Mouse (Mus musculus) thymus, adult 2 months (tissue): ENCODE results near the gene Stk10. TPM values are rescaled to one million over a fixed set of nuclear protein-coding genes. Genes with fewer than 3 reads are reported as not detected.

Source experiments
- DNase-seq: peaks from one replicate; pipeline ENCODE4 v3.0.0; 2021
- H3K27ac ChIP-seq: fragments of 200-500 bp; 2 replicates; pipeline ENCODE4 v1.5.1; 2012; ENCODE audit warnings: low read length, control low read depth; ENCODE audit not compliant: control insufficient read depth, insufficient read depth
- H3K27me3 ChIP-seq: fragments of 200-500 bp; 2 replicates; pipeline ENCODE4 v1.6.1; 2012; ENCODE audit warnings: mild to moderate bottlenecking, low read length, moderate library complexity, mixed read lengths; ENCODE audit not compliant: control insufficient read depth, insufficient read depth
- H3K36me3 ChIP-seq: fragments of 200-500 bp; 2 replicates; pipeline ENCODE4 v1.6.1; 2012; ENCODE audit warnings: mild to moderate bottlenecking, low read length, moderate library complexity; ENCODE audit not compliant: control insufficient read depth, insufficient read depth
- H3K4me1 ChIP-seq: fragments of 200-500 bp; replicated peaks from 2 replicates; pipeline ENCODE4 v1.6.1; 2012; ENCODE audit warnings: low read length; ENCODE audit not compliant: control insufficient read depth, insufficient read depth
- H3K4me3 ChIP-seq: fragments of 200-500 bp; 2 replicates; pipeline ENCODE4 v1.5.1; 2012; ENCODE audit warnings: mild to moderate bottlenecking, low read length, control low read depth, moderate library complexity; ENCODE audit not compliant: control insufficient read depth, insufficient read depth
- CTCF ChIP-seq: fragments of 200-500 bp; IDR thresholded peaks from 2 replicates; pipeline ENCODE4 v1.5.1; 2012; ENCODE audit warnings: mild to moderate bottlenecking, control low read depth, low read length, moderate library complexity, borderline replicate concordance; ENCODE audit not compliant: control insufficient read depth, poor library complexity, insufficient read depth; ENCODE audit errors: extremely low read depth
- POLR2A ChIP-seq: fragments of 200-500 bp; IDR thresholded peaks from 2 replicates; pipeline ENCODE4 v1.6.1; 2012; ENCODE audit warnings: mild to moderate bottlenecking, low read length, control low read depth, moderate library complexity; ENCODE audit not compliant: control insufficient read depth, poor library complexity, insufficient read depth; ENCODE audit errors: extremely low read depth
- WGBS: fragments of 180-500 bp; shearing (Covaris S2); methylation state at CpG from one replicate; pipeline ENCODE4 v1.1.7; 2018; 5-methylcytosine and 5-hydroxymethylcytosine counted together
- polyA plus RNA-seq: library from polyadenylated mRNA; depleted of rRNA; stranded (reverse); fragments of >200 nt; gene quantifications from 2 replicates; pipeline ENCODE4 v1.2.3, GENCODE M21; 2012

Gene Stk10
- polyA plus RNA-seq, 1 experiment, result 50.3 TPM

GRCm38 (mm10) chr11:32605131-32605860 lies 72.2 kb downstream of the Stk10 start:
- no peaks in the 10 kb centered on the region for H3K4me1 ChIP-seq
- H3K4me3 ChIP-seq, result no peak overlapping the region
- DNase-seq, result no peak

DNA sequence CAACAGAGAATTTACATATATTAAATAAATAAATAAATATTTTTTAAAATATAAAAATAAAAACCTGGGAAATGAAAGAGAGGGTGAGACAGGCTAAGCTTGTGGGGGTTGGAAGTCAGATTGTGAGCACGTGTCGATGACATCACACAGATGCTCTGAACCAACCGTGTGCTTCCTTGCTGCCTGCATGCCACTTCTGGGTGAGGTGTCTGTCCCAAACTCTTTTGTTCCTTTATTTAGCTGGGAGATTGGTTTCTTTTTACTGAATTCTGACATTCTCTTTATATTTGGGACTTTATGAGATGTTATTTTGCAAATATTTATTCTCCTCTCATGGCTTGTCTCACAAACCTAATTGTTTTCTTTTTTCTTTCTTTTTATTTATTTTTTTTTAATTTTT lies 72.8 kb downstream of the Stk10 start:
- Histone ChIP-seq H3K4me1 (no peaks in the 10 kb centered on the region), H3K27me3 (no peaks in the 10 kb centered on the region), H3K4me3 (no peak overlapping the region), H3K27ac (no peak overlapping the region), H3K36me3 (peaks cover 33% of the 10 kb centered on the region)
- DNase-seq, result no peak
- 95% methylated on average over 3 of the region's 3 CpGs for WGBS
- no peak for TF ChIP-seq POLR2A
- no peak for TF ChIP-seq CTCF

More at GRCm38 (mm10) chr11:32605131-32605860, 72.2 kb downstream of the Stk10 start:
- H3K36me3 ChIP-seq, result peaks cover 30% of the 10 kb centered on the region
- TF ChIP-seq POLR2A (no peak), CTCF (no peak)
- no peaks in the 10 kb centered on the region for H3K27me3 ChIP-seq
- WGBS, result 92% methylated on average over 7 of the region's 7 CpGs
- H3K27ac ChIP-seq, result no peak overlapping the region

- TF ChIP-seq CTCF, result no peak
- no peak for TF ChIP-seq POLR2A
These were observed 74.2 kb downstream of the Stk10 start for GRCm38 (mm10) chr11:32607319-32607718.

DNA sequence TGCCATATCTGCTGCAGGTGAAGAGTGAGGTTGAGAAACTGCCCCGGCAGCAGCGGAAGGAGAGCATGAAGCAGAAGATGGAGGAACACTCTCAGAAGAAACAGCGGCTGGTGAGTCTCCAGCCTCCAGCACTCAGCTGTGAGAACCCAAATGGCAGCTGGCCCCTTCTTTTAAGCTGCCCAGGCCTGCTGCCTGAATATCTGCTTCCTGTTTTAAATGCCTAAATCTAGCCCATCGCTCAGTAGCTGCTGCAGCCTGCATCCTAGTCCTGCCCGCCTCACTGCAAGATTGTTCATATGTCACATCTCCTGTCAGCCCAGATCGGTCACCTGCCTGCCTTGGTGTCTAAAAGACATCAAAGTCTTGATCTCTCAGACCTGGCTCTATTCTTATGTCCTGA lies 77.5 kb downstream of the Stk10 start:
- Histone ChIP-seq H3K27ac (no peak overlapping the region), H3K4me3 (no peak overlapping the region), H3K36me3 (peaks cover 46% of the 10 kb centered on the region), H3K4me1 (no peaks in the 10 kb centered on the region), H3K27me3 (no peaks in the 10 kb centered on the region)
- WGBS, result 98% methylated on average over 6 of the region's 6 CpGs
- TF ChIP-seq CTCF, result no peak
- TF ChIP-seq POLR2A, result no peak
- DNase-seq, result no peak

More at GRCm38 (mm10) chr11:32607319-32607718, 74.2 kb downstream of the Stk10 start:
- Histone ChIP-seq H3K4me3 (no peak overlapping the region), H3K27ac (no peak overlapping the region), H3K27me3 (no peaks in the 10 kb centered on the region), H3K4me1 (no peaks in the 10 kb centered on the region), H3K36me3 (peaks cover 42% of the 10 kb centered on the region)
- DNase-seq, result no peak

DNA sequence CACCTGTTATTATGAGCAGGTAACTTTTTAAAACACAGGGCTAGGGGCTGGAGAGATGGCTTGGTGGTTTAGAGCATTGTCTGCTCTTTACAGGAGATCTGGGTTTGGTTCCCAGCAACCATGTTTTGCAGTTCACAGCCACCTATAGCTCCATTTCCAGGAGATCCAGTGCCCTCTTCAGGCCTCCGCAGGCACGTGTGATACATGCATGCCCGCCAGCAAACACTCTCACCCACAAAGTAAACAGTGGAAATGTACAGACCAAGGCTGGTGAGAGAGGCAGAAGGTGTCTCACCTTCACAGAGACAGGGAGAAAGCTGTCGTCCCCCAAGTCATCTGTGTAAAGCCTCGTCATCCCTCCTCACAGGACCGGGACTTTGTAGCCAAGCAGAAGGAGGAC lies 79.2 kb downstream of the Stk10 start:
- 93% methylated on average over 6 of the region's 6 CpGs for WGBS
- no peak for TF ChIP-seq CTCF
- TF ChIP-seq POLR2A, result no peak
- H3K4me1 ChIP-seq, result no peaks in the 10 kb centered on the region
- no peaks in the 10 kb centered on the region for H3K27me3 ChIP-seq
- peaks cover 58% of the 10 kb centered on the region for H3K36me3 ChIP-seq
- DNase-seq, result no peak
- no peak overlapping the region for H3K4me3 ChIP-seq
- no peak overlapping the region for H3K27ac ChIP-seq

- Histone ChIP-seq H3K27ac (no peak overlapping the region), H3K36me3 (peaks cover 67% of the 10 kb centered on the region), H3K27me3 (no peaks in the 10 kb centered on the region), H3K4me3 (no peak overlapping the region), H3K4me1 (peaks cover 6% of the 10 kb centered on the region)
- TF ChIP-seq POLR2A (no peak), CTCF (no peak)
- WGBS, result 97% methylated on average over 29 of the region's 29 CpGs
- DNase-seq, result no peak
These were observed 81.4 kb downstream of the Stk10 start for GRCm38 (mm10) chr11:32614463-32614862.

- Histone ChIP-seq H3K4me1 (peaks cover 7% of the 10 kb centered on the region), H3K27me3 (no peaks in the 10 kb centered on the region), H3K36me3 (peaks cover 64% of the 10 kb centered on the region), H3K27ac (no peak overlapping the region), H3K4me3 (no peak overlapping the region)
- TF ChIP-seq CTCF (no peak), POLR2A (no peak)
- DNase-seq, result no peak
- WGBS, result 93% methylated on average over 11 of the region's 11 CpGs
These were observed 82.5 kb downstream of the Stk10 start for GRCm38 (mm10) chr11:32615561-32615960.
